Mouse (Mus musculus) neural tube, embryonic 13.5 days (tissue): ENCODE results near the gene Emc6. TPM values are rescaled to one million over a fixed set of nuclear protein-coding genes. Genes with fewer than 3 reads are reported as not detected.

Experiments
- ATAC-seq: fragments of 200-750 bp; cut with Nextera tagmentation; 2 replicates; pipeline ENCODE4 v1.8.0; 2017; ENCODE audit warnings: low read depth, mild to moderate bottlenecking, moderate TSS enrichment, moderate library complexity
- H3K27ac ChIP-seq: fragments of 300-500 bp; sonication (generic); replicated peaks from 2 replicates; pipeline ENCODE4 v1.5.1; 2015; ENCODE audit warnings: moderate library complexity, mild to moderate bottlenecking, inconsistent platforms
- H3K27me3 ChIP-seq: fragments of 300-500 bp; sonication (generic); 2 replicates; pipeline ENCODE4 v1.6.1; 2015; ENCODE audit warnings: mild to moderate bottlenecking, inconsistent platforms
- H3K36me3 ChIP-seq: fragments of 300-500 bp; sonication (generic); 2 replicates; pipeline ENCODE4 v1.6.1; 2015; ENCODE audit warnings: mild to moderate bottlenecking, inconsistent platforms
- H3K4me1 ChIP-seq: fragments of 300-500 bp; sonication (generic); replicated peaks from 2 replicates; pipeline ENCODE4 v1.6.1; 2015; ENCODE audit warnings: inconsistent platforms
- H3K4me2 ChIP-seq: fragments of 300-500 bp; sonication (generic); 2 replicates; pipeline ENCODE4 v1.6.1; 2015; ENCODE audit warnings: inconsistent platforms, mild to moderate bottlenecking, moderate library complexity
- H3K4me3 ChIP-seq: fragments of 300-500 bp; sonication (generic); 2 replicates; pipeline ENCODE4 v1.5.1; 2015; ENCODE audit warnings: mild to moderate bottlenecking, inconsistent platforms
- H3K9ac ChIP-seq: fragments of 300-500 bp; sonication (generic); 2 replicates; pipeline ENCODE4 v1.6.1; 2015; ENCODE audit warnings: moderate library complexity, mild to moderate bottlenecking, inconsistent platforms
- H3K9me3 ChIP-seq: fragments of 300-500 bp; sonication (generic); 2 replicates; pipeline ENCODE4 v1.6.1; 2016; ENCODE audit warnings: inconsistent platforms
- WGBS: fragments of 180-500 bp; shearing (Covaris S2); methylation state at CpG from one replicate; pipeline ENCODE4 v1.1.7; 2015; 5-methylcytosine and 5-hydroxymethylcytosine counted together
- polyA plus RNA-seq: library from polyadenylated mRNA; unstranded; fragments of >200 nt; fragmentation: Nextera tagmentation; extraction: Ambion mirVana; gene quantifications from 2 replicates; pipeline ENCODE4 v1.2.1, GENCODE M21; 2015

Emc6 gene
- polyA plus RNA-seq, 1 experiment from 2014 or later: 130 TPM

DNA sequence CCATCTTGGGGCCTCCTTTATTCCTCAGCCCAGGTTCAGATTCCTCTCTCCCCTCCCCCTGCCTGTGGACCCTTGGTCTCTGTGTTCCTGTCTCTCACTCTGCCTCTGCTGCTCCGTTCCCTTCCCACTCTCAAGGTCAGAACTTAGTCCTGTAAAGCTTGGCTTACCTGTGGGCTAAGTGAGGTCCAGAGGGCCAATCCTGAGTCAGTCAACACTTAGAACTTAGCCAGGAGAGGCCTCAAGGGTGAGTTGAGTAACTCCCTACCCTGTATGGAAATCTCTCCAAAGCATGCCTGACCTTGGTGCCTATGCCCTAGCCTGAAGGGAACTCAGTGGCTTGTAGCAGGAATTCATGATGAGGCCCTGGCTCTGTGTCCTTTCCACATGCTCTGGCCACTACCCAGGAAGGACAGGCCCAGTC, 32.6 kb downstream of the Emc6 start:
- Histone ChIP-seq H3K27ac (no peak overlapping the region), H3K9me3 (no peaks in the 10 kb centered on the region), H3K4me3 (no peak overlapping the region), H3K4me2 (no peak overlapping the region), H3K9ac (no peak overlapping the region), H3K36me3 (no peaks in the 10 kb centered on the region), H3K27me3 (no peaks in the 10 kb centered on the region), H3K4me1 (no peaks in the 10 kb centered on the region)
- WGBS: 72% methylated on average over 1 of the region's 1 CpGs
- no peak for ATAC-seq

DNA sequence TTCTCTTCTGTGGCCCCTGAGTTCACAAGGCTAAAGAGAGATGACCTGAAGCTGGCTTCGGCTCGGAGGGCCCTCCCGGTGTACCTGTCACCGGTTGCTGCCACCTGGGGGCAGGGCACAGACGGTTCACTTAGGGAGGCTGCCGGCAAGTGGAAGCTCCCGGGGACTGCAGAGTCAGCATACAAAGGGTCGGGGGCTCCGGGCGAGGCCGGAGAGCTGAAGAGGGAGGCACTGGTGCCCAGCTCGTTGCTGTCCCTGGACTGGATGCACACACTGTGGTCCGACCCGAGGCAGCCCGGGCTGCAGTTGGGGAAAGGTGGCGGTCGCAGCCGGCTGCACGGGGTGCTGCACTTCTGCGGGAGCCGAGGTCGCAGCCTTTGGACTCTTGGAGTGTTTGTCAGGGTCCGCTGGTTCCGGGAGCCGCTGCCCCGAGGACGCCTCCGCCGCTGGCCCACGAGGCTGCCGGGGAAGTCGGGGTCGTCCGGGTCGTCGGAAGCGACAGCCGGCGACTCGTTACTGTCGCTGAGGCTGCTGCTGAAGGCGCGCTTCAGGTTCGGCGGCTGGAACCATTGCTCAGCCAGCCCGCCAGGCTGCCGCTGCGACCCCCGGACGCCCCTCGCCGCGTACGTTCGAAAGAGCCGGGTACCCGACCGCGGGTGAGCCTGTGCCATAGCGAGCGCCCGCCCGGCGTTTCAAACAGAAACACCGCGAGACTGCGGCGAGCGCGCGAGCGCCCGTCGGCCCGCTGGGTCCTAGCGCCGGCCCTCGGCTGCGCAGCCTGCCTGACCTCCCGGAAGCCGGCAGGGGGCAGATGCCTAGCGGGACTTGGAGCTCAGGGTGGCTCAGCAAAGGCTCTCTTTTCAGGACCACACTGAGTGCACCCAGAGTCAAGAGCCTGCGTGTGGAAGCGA, 39.0 kb downstream of the Emc6 start, which contains the start of gene Haspin:
Gene Haspin (minus strand): TSS at position 704 of the 911 bp plus-strand sequence.
- Histone ChIP-seq H3K9ac (peak within 1 kb of the TSS; percentile 74), H3K4me2 (peak within 1 kb of the TSS; percentile 81), H3K27ac (no peak within 1 kb of the TSS), H3K9me3 (no peaks in the 10 kb centered on the region), H3K27me3 (no peaks in the 10 kb centered on the region), H3K36me3 (no peaks in the 10 kb centered on the region), H3K4me1 (peaks cover 31% of the 10 kb centered on the region), H3K4me3 (peak within 1 kb of the TSS; percentile 69)
- ATAC-seq: peak; percentile 96
- WGBS: under 1% methylated on average over 80 of the region's 84 CpGs

- WGBS: 31% methylated on average over 10 of the region's 11 CpGs
- Histone ChIP-seq H3K27ac (no peak overlapping the region), H3K4me2 (peak overlapping the region; percentile 81), H3K9me3 (no peaks in the 10 kb centered on the region), H3K27me3 (no peaks in the 10 kb centered on the region), H3K36me3 (no peaks in the 10 kb centered on the region), H3K4me3 (peak overlapping the region; percentile 69), H3K9ac (peak overlapping the region; percentile 74), H3K4me1 (peaks cover 31% of the 10 kb centered on the region)
- ATAC-seq: no peak
These were observed 39.7 kb downstream of the Emc6 start for GRCm38 (mm10) chr11:73137116-73137515.

DNA sequence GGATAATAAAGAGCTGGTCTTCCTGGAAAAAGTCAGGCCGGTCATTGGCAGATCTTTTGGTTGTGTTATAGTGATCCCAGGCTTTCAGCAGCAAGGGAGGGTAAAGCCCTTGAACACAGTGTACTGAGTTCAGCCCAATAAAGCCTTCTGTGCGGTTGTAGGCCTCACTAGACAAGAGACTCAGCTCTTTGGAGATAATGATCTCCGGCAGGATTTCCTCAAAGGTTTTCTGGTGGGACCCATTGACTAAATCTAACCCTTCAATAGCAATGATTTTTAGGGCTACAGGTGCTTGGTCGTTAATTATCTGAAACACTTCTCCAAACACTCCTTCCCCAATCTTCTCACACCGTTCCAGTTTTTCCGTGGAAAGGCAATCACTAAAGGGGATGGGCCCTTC, 40.2 kb downstream of the Emc6 start:
- no peak overlapping the region for H3K27ac ChIP-seq
- no peaks in the 10 kb centered on the region for H3K27me3 ChIP-seq
- H3K4me2 ChIP-seq: peak overlapping the region; percentile 81
- H3K9ac ChIP-seq: no peak overlapping the region
- no peaks in the 10 kb centered on the region for H3K9me3 ChIP-seq
- no peak for ATAC-seq
- H3K36me3 ChIP-seq: no peaks in the 10 kb centered on the region
- H3K4me3 ChIP-seq: peak overlapping the region; percentile 69
- peaks cover 31% of the 10 kb centered on the region for H3K4me1 ChIP-seq
- WGBS: 59% methylated on average over 6 of the region's 6 CpGs

DNA sequence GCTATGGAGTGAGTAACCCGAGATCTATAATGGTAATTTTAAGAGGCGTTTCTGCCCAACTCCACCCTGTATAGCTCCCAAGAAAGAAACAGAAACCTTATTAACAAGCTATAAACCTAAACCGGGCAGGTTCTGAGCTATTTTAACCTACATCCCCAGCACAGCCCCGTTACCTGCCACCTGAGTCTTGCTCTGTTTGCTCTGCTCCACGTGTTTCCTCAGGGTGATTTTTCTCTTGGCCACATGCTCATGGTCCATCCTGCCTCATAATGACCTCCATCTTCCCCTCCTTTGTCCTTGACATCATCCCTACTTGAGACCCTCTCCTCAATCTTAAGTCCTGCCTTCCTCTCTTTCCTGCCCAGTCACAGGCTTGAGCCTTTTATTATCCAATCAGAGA, 42.6 kb downstream of the Emc6 start:
- ATAC-seq: no peak
- no peak overlapping the region for H3K9ac ChIP-seq
- no peak overlapping the region for H3K4me3 ChIP-seq
- no peaks in the 10 kb centered on the region for H3K36me3 ChIP-seq
- 91% methylated on average over 5 of the region's 5 CpGs for WGBS
- H3K4me2 ChIP-seq: no peak overlapping the region
- H3K4me1 ChIP-seq: peaks cover 31% of the 10 kb centered on the region
- no peaks in the 10 kb centered on the region for H3K27me3 ChIP-seq
- no peaks in the 10 kb centered on the region for H3K9me3 ChIP-seq
- no peak overlapping the region for H3K27ac ChIP-seq

GRCm38 (mm10) chr11:73132999-73133398, 43.8 kb downstream of the Emc6 start:
- H3K27ac ChIP-seq: no peak overlapping the region
- no peaks in the 10 kb centered on the region for H3K9me3 ChIP-seq
- H3K9ac ChIP-seq: no peak overlapping the region
- no peak overlapping the region for H3K4me3 ChIP-seq
- peaks cover 26% of the 10 kb centered on the region for H3K4me1 ChIP-seq
- no peak for ATAC-seq
- no peak overlapping the region for H3K4me2 ChIP-seq
- WGBS: 96% methylated on average over 6 of the region's 6 CpGs
- no peaks in the 10 kb centered on the region for H3K36me3 ChIP-seq
- H3K27me3 ChIP-seq: no peaks in the 10 kb centered on the region

GRCm38 (mm10) chr11:73131020-73131419, 45.8 kb downstream of the Emc6 start:
- no peaks in the 10 kb centered on the region for H3K36me3 ChIP-seq
- no peaks in the 10 kb centered on the region for H3K27me3 ChIP-seq
- H3K4me2 ChIP-seq: no peak overlapping the region
- 82% methylated on average over 7 of the region's 7 CpGs for WGBS
- no peaks in the 10 kb centered on the region for H3K9me3 ChIP-seq
- no peak for ATAC-seq
- H3K9ac ChIP-seq: no peak overlapping the region
- peaks cover 11% of the 10 kb centered on the region for H3K4me1 ChIP-seq
- H3K4me3 ChIP-seq: no peak overlapping the region
- no peak overlapping the region for H3K27ac ChIP-seq

DNA sequence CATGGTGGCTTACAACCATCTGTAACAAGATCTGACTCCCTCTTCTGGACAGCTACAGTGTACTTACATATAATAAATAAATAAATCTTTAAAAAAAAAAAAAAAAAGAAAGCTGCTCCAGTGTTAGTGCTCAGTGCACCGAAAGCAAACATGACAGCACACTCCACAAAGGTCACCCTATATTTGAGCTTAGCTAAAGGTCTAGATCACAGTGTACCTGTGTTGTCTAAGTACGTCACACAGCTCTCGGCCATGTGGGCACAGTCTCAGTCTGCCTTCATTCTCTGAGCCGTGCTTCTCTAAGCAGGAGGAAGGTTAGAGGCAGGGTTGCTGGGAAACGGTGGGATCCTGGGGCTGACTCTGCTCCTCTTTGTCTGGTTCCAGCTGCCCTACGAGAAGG, 50.3 kb downstream of the Emc6 start:
- ATAC-seq: no peak

More for the DNA sequence above, 50.3 kb downstream of the Emc6 start:
- WGBS: 91% methylated on average over 6 of the region's 6 CpGs
- H3K27ac ChIP-seq: no peak overlapping the region
- H3K27me3 ChIP-seq: no peaks in the 10 kb centered on the region
- H3K4me1 ChIP-seq: no peaks in the 10 kb centered on the region
- H3K36me3 ChIP-seq: no peaks in the 10 kb centered on the region
- no peak overlapping the region for H3K4me3 ChIP-seq
- no peaks in the 10 kb centered on the region for H3K9me3 ChIP-seq
- no peak overlapping the region for H3K4me2 ChIP-seq
- no peak overlapping the region for H3K9ac ChIP-seq

Other genes with a start within 250 kb of the Emc6 start
- 0.80 and 1.3 TPM in 2 replicates for gene Atp2a3, start 215.9 kb downstream of the Emc6 start, polyA plus RNA-seq
- gene P2rx1, start 177.9 kb downstream of the Emc6 start, polyA plus RNA-seq: 0.38 and 0.96 TPM in 2 replicates
- 18.7 and 20.9 TPM in 2 replicates for gene Camkk1, start 158.0 kb downstream of the Emc6 start, polyA plus RNA-seq
- 11.6 and 14.1 TPM in 2 replicates for gene Ncbp3, start 129.3 kb downstream of the Emc6 start, polyA plus RNA-seq
- gene Itgae, start 86.5 kb downstream of the Emc6 start, polyA plus RNA-seq: 0.14 and 0.17 TPM in 2 replicates
- gene Haspin, start 38.7 kb downstream of the Emc6 start, polyA plus RNA-seq: 2.9 and 4.8 TPM in 2 replicates
- gene P2rx5, start 16.6 kb downstream of the Emc6 start, polyA plus RNA-seq: 0.45 and 0.63 TPM in 2 replicates
- 190 and 197 TPM in 2 replicates for gene Tax1bp3, start within 50 bp of the Emc6 start, polyA plus RNA-seq
- 21.2 and 23.1 TPM in 2 replicates for gene Ctns, start 22.0 kb upstream of the Emc6 start, polyA plus RNA-seq
- gene Shpk, start 22.4 kb upstream of the Emc6 start, polyA plus RNA-seq: 2.4 and 3.5 TPM in 2 replicates
- gene Trpv1, start 57.3 kb upstream of the Emc6 start, polyA plus RNA-seq: 5.8 and 11.5 TPM in 2 replicates
- gene Trpv3, start 90.4 kb upstream of the Emc6 start, polyA plus RNA-seq: 0.17 and 0.20 TPM in 2 replicates
- gene Aspa, start 152.6 kb upstream of the Emc6 start, polyA plus RNA-seq: 1.1 and 3.2 TPM in 2 replicates
- not detected in 2 replicates for gene Gm49340, start 152.7 kb upstream of the Emc6 start, polyA plus RNA-seq
- 0.25 TPM in 1 of 2 replicates, not detected in the other for gene Spata22, start 152.7 kb upstream of the Emc6 start, polyA plus RNA-seq
- gene Olfr20, start 173.7 kb upstream of the Emc6 start, polyA plus RNA-seq: not detected in 2 replicates
- gene Olfr376, start 194.2 kb upstream of the Emc6 start, polyA plus RNA-seq: not detected in 2 replicates
- gene Olfr1, start 222.6 kb upstream of the Emc6 start, polyA plus RNA-seq: not detected in 2 replicates